Mouse (Mus musculus) brain, embryonic 14.5 days (tissue): ENCODE data around the gene Spata20.

Experiments used
- CTCF ChIP-seq: fragments of 200-500 bp; IDR thresholded peaks from 2 replicates; pipeline ENCODE4 v1.5.1; 2012; ENCODE audit warnings: inconsistent platforms, mild to moderate bottlenecking, moderate library complexity, borderline replicate concordance; ENCODE audit not compliant: insufficient read depth, insufficient read length; ENCODE audit errors: extremely low read depth
- POLR2A ChIP-seq: fragments of 200-500 bp; IDR thresholded peaks from 2 replicates; pipeline ENCODE4 v1.6.1; 2012; ENCODE audit warnings: mild to moderate bottlenecking, inconsistent platforms, borderline replicate concordance; ENCODE audit not compliant: poor library complexity, insufficient read depth, insufficient read length, severe bottlenecking; ENCODE audit errors: extremely low read depth

GRCm38 (mm10) chr11:94449239-94449638 lies 36.7 kb downstream of the Spata20 start:
- no peak for TF ChIP-seq CTCF
- TF ChIP-seq POLR2A = no peak
